9 mouse cellular contexts compared by ENCODE assay signal in genomic region chrX:169112662-169113061, GRCm38 (mm10).
A peak's percentile ranks its signal among the peaks of the same experiment; 100 is the strongest.
DNase-seq lines count a peak whose midpoint lies in the region; ATAC-seq and TF ChIP-seq lines count a peak whose summit lies in the region.
"Had no signal": no experiment of that assay in that cellular context is flagged by ENCODE, and none has a peak within 500 bp of the region (broad histone marks: within the 10 kb centered on the region; RNA-seq: fewer than 3 reads in every experiment).

No protein-coding gene starts in this region.

- WGBS in midbrain, postnatal 0 days: 53% methylated on average over 4 of the region's 4 CpGs
- WGBS in midbrain, embryonic 13.5 days: 70% methylated on average over 4 of the region's 4 CpGs

- no peaks in the 10 kb centered on the region for H3K27me3 ChIP-seq in midbrain, postnatal 0 days (ENCODE audit: insufficient read depth, low read length)
- H3K27me3 ChIP-seq in midbrain, embryonic 13.5 days: peaks cover 14% of the 10 kb centered on the region; the same call in 1 of the 2 replicates

- no peaks in the 10 kb centered on the region for H3K9me3 ChIP-seq in midbrain, postnatal 0 days (ENCODE audit: low read length)
- no peaks in the 10 kb centered on the region for H3K9me3 ChIP-seq in midbrain, embryonic 13.5 days

- no peak overlapping the region for H3K27ac ChIP-seq in midbrain, postnatal 0 days (ENCODE audit: low read depth, low read length)
- H3K27ac ChIP-seq in midbrain, embryonic 13.5 days: no peak overlapping the region

- ATAC-seq in midbrain, postnatal 0 days (ENCODE audit: low FRiP score): no peak
- ATAC-seq in midbrain, embryonic 13.5 days: no peak

- H3K36me3 ChIP-seq in midbrain, postnatal 0 days (ENCODE audit: insufficient read depth, low read length): no peaks in the 10 kb centered on the region
- H3K36me3 ChIP-seq in midbrain, embryonic 13.5 days: no peaks in the 10 kb centered on the region

- TF ChIP-seq CTCF in midbrain, postnatal 0 days (IDR thresholded peaks at IDR 0.05): no peak

- no peak overlapping the region for H3K4me3 ChIP-seq in midbrain, postnatal 0 days (ENCODE audit: low read depth, low read length)
- H3K4me3 ChIP-seq in midbrain, embryonic 13.5 days (replicated peaks): no peak overlapping the region

- H3K4me1 ChIP-seq in midbrain, postnatal 0 days (ENCODE audit: insufficient read depth, low read length): no peaks in the 10 kb centered on the region
- no peaks in the 10 kb centered on the region for H3K4me1 ChIP-seq in midbrain, embryonic 13.5 days (replicated peaks)

- H3K9ac ChIP-seq in midbrain, postnatal 0 days (replicated peaks; ENCODE audit: low read length, poor library complexity, severe bottlenecking): no peak overlapping the region
- H3K9ac ChIP-seq in midbrain, embryonic 13.5 days (replicated peaks): no peak overlapping the region

- H3K4me2 ChIP-seq in midbrain, postnatal 0 days (ENCODE audit: low read depth, low read length, poor library complexity, severe bottlenecking): no peak overlapping the region
- H3K4me2 ChIP-seq in midbrain, embryonic 13.5 days (replicated peaks): no peak overlapping the region

- DNase-seq in cerebellum, postnatal 14 days: peak; percentile 6 to 8
- DNase-seq in cerebellum, adult 9-11 months: no peak
- DNase-seq in midbrain, postnatal 0 days (ENCODE audit: low spot score): peak; percentile 22
- DNase-seq in heart, postnatal 4 days: peak; percentile 56
- peak; percentile 38 for DNase-seq in skeletal muscle tissue, adult 2 months (ENCODE audit: low read depth, low spot score)
- no peak for DNase-seq in B cell, adult 2 months
- no peak for DNase-seq in cerebellum, adult 11 months
- DNase-seq: cerebellum, postnatal 36 days had no signal

Comparison
In these comparisons a context has a peak if more than half of its experiments do, and no peak if none do; other contexts are left out.
1. DNase-seq: peak in cerebellum, postnatal 14 days (2 of 2), midbrain, postnatal 0 days (single experiment), heart, postnatal 4 days (single experiment) and skeletal muscle tissue, adult 2 months (single experiment); none in cerebellum, adult 9-11 months (single experiment), B cell, adult 2 months (0 of 2) and cerebellum, adult 11 months (single experiment).